Mouse (Mus musculus): ENCODE measurements around the gene Gm14819. TPM values are rescaled to one million over a fixed set of nuclear protein-coding genes. Genes with fewer than 3 reads are reported as not detected.

Gene Gm14819
- polyA plus RNA-seq (2015; fragmentation: Illumina TruSeq; extraction: RNeasy Lipid Tissue Mini Kit (QIAGEN cat#74804); ENCODE audit: insufficient read depth, low read depth, low replicate concordance), result not detected

GRCm38 (mm10) chrX:35403883-35404282, at the start of gene Gm14819:
Gene Gm14819, plus strand, starts transcription at chrX:35404183.

